Mouse (Mus musculus) G1E (cell line): ENCODE results near the gene Rere. TPM values are rescaled to one million over a fixed set of nuclear protein-coding genes. Genes with fewer than 3 reads are reported as not detected.

ENCODE experiments used
- ATAC-seq: 2 replicates; pipeline ENCODE4 v1.8.0; 2016; ENCODE audit warnings: mild to moderate bottlenecking; ENCODE audit not compliant: insufficient number of reproducible peaks, poor library complexity, low FRiP score, severe bottlenecking; ENCODE audit errors: extremely low read depth
- DNase-seq: peaks from one replicate; pipeline ENCODE4 v3.0.0; 2012; ENCODE audit warnings: low spot score
- H3K27me3 ChIP-seq: 2 replicates; pipeline ENCODE4 v1.6.1; 2012; ENCODE audit warnings: mild to moderate bottlenecking, low read length, inconsistent platforms; ENCODE audit not compliant: insufficient read depth
- H3K36me3 ChIP-seq: replicated peaks from 2 replicates; pipeline ENCODE3; 2012; ENCODE audit warnings: mild to moderate bottlenecking, inconsistent platforms
- H3K4me1 ChIP-seq: 2 replicates; pipeline ENCODE4 v1.6.1; 2012; ENCODE audit warnings: low read depth, low read length, inconsistent platforms, mixed read lengths; ENCODE audit not compliant: insufficient read depth
- H3K4me3 ChIP-seq: 2 replicates; pipeline ENCODE4 v1.5.1; 2012; ENCODE audit warnings: low read depth, mild to moderate bottlenecking, inconsistent platforms, low read length, moderate library complexity, mixed read lengths
- H3K9me3 ChIP-seq: replicated peaks from 2 replicates; pipeline ENCODE4 v1.6.1; 2012; ENCODE audit warnings: inconsistent platforms
- CTCF ChIP-seq: IDR thresholded peaks from 2 replicates; pipeline ENCODE4 v1.5.1; 2012; ENCODE audit warnings: low read depth, low read length, inconsistent platforms, mixed read lengths
- GATA1 ChIP-seq: IDR thresholded peaks from 2 replicates; pipeline ENCODE4 v1.6.1; 2012; ENCODE audit warnings: borderline replicate concordance, low read length, inconsistent platforms, mixed read lengths
- GATA2 ChIP-seq: IDR thresholded peaks from 2 replicates; pipeline ENCODE4 v1.6.1; 2012; ENCODE audit warnings: low read depth, low read length, inconsistent platforms, borderline replicate concordance
- POLR2AphosphoS5 ChIP-seq: IDR thresholded peaks from 2 replicates; pipeline ENCODE4 v1.6.1; 2012; ENCODE audit warnings: low read depth, low read length, inconsistent platforms; ENCODE audit not compliant: insufficient replicate concordance
- TAL1 ChIP-seq: conservative IDR thresholded peaks from 2 replicates; pipeline ENCODE4 v1.6.1; 2012; ENCODE audit warnings: low read depth, low read length, inconsistent platforms, mixed read lengths
- polyA plus RNA-seq: library from polyadenylated mRNA; stranded (reverse); fragments of >175 nt; gene quantifications from 2 replicates; pipeline ENCODE4 v1.2.3, GENCODE M21; 2012
- total RNA-seq, 2 experiments: library from RNA; stranded (forward) in 1 of 2; stranded (reverse) in 1 of 2; fragments of 200-1000 nt in 1 of 2; fragments of >200 nt in 1 of 2; fragmentation: Nextera tagmentation in 1 of 2; gene quantifications; 2 replicates each; pipeline ENCODE4 v1.2.3; 2014 to 2017

Rere gene
- total and polyA plus RNA-seq, 3 experiments = 17.4 to 329 (median 154) TPM

- no peak for TF ChIP-seq TAL1
- TF ChIP-seq GATA2 = no peak
- no peak for TF ChIP-seq GATA1
- no peak for TF ChIP-seq CTCF
- TF ChIP-seq POLR2AphosphoS5 = no peak
- H3K4me1 ChIP-seq = peaks cover 20% of the 10 kb centered on the region
- H3K27me3 ChIP-seq = no peaks in the 10 kb centered on the region
- DNase-seq = no peak
- no peaks in the 10 kb centered on the region for H3K9me3 ChIP-seq
- H3K36me3 ChIP-seq = peaks cover 42% of the 10 kb centered on the region
- no peak overlapping the region for H3K4me3 ChIP-seq
- ATAC-seq = no peak
These were observed 21.3 kb upstream of the Rere start for GRCm38 (mm10) chr4:150260111-150260510.

- ATAC-seq (no peak), DNase-seq (no peak)
- TF ChIP-seq GATA2 (no peak), POLR2AphosphoS5 (no peak), TAL1 (no peak), GATA1 (no peak)
- Histone ChIP-seq H3K4me3 (no peak overlapping the region), H3K9me3 (no peaks in the 10 kb centered on the region), H3K27me3 (no peaks in the 10 kb centered on the region), H3K4me1 (peaks cover 22% of the 10 kb centered on the region), H3K36me3 (peaks cover 37% of the 10 kb centered on the region)
These were observed 20.7 kb upstream of the Rere start for GRCm38 (mm10) chr4:150260745-150261144.

- no peak for TF ChIP-seq GATA1
- TF ChIP-seq TAL1 = no peak
- TF ChIP-seq GATA2 = no peak
- TF ChIP-seq CTCF = no peak
- no peak for TF ChIP-seq POLR2AphosphoS5
- ATAC-seq = no peak
These were observed 19.1 kb upstream of the Rere start for GRCm38 (mm10) chr4:150262301-150262700.

GRCm38 (mm10) chr4:150264903-150265302 is 16.5 kb upstream of the Rere start:
- Histone ChIP-seq H3K36me3 (peaks cover 18% of the 10 kb centered on the region), H3K4me1 (peaks cover 30% of the 10 kb centered on the region), H3K4me3 (no peak overlapping the region), H3K9me3 (no peaks in the 10 kb centered on the region), H3K27me3 (peaks cover 2% of the 10 kb centered on the region; the same call in 1 of the 2 replicates)
- peak; percentile 57; the same call in 1 of the 2 replicates for TF ChIP-seq CTCF
- TF ChIP-seq GATA1 = no peak
- TF ChIP-seq TAL1 = no peak
- TF ChIP-seq POLR2AphosphoS5 = no peak
- TF ChIP-seq GATA2 = no peak
- DNase-seq (no peak), ATAC-seq (no peak)

More at GRCm38 (mm10) chr4:150262301-150262700, 19.1 kb upstream of the Rere start:
- peaks cover 39% of the 10 kb centered on the region for H3K36me3 ChIP-seq
- H3K4me3 ChIP-seq = no peak overlapping the region
- no peaks in the 10 kb centered on the region for H3K9me3 ChIP-seq
- no peak for DNase-seq
- peaks cover 26% of the 10 kb centered on the region for H3K4me1 ChIP-seq
- no peaks in the 10 kb centered on the region for H3K27me3 ChIP-seq

GRCm38 (mm10) chr4:150265471-150265870 is 16.0 kb upstream of the Rere start:
- TF ChIP-seq CTCF = no peak
- TF ChIP-seq POLR2AphosphoS5 = no peak
- TF ChIP-seq GATA1 = no peak
- TF ChIP-seq GATA2 = no peak
- no peak for TF ChIP-seq TAL1
- Histone ChIP-seq H3K9me3 (no peaks in the 10 kb centered on the region), H3K4me3 (no peak overlapping the region), H3K36me3 (peaks cover 18% of the 10 kb centered on the region), H3K27me3 (peaks cover 2% of the 10 kb centered on the region; the same call in 1 of the 2 replicates), H3K4me1 (peaks cover 29% of the 10 kb centered on the region)
- DNase-seq = no peak
- ATAC-seq = no peak

GRCm38 (mm10) chr4:150266655-150267223 is 14.7 kb upstream of the Rere start:
- Histone ChIP-seq H3K4me3 (no peak overlapping the region), H3K9me3 (no peaks in the 10 kb centered on the region), H3K27me3 (peaks cover 2% of the 10 kb centered on the region; the same call in 1 of the 2 replicates), H3K4me1 (peaks cover 37% of the 10 kb centered on the region), H3K36me3 (peaks cover 18% of the 10 kb centered on the region)
- TF ChIP-seq GATA2 (no peak), GATA1 (no peak), CTCF (no peak), TAL1 (no peak), POLR2AphosphoS5 (no peak)
- DNase-seq (no peak), ATAC-seq (no peak)
